Mouse (Mus musculus) embryonic fibroblast, embryonic 13.5 days (primary cell): ENCODE measurements around the gene Ldhal6b.

Source experiments
- CTCF ChIP-seq: IDR thresholded peaks from 2 replicates; pipeline ENCODE4 v1.5.1; 2011; ENCODE audit warnings: mild to moderate bottlenecking, control low read depth, low read length, moderate library complexity, borderline replicate concordance; ENCODE audit not compliant: insufficient read depth
- POLR2A ChIP-seq: IDR thresholded peaks from 2 replicates; pipeline ENCODE4 v1.6.1; 2011; ENCODE audit warnings: low read depth, mild to moderate bottlenecking, control low read depth, low read length, moderate library complexity

GRCm38 (mm10) chr17:5406566-5406965 lies 12.0 kb downstream of the Ldhal6b start:
- no peak for TF ChIP-seq CTCF
- no peak for TF ChIP-seq POLR2A
